Mouse (Mus musculus) spleen, postnatal 4 days (tissue): ENCODE measurements at regions not wholly inside any gene's neighbourhood (a gene's known extent, or its start where the extent isn't known, plus 50 kb on each side); places are given as distances from the start of the nearest gene placed in this dataset.
A peak's percentile ranks its signal among the peaks of the same experiment; 100 is the strongest.

Experiments
- DNase-seq, 2 experiments: peaks; one replicate each; pipeline ENCODE4 v3.0.0; 2022; ENCODE audit warnings: low spot score in 2 of 2

DNA sequence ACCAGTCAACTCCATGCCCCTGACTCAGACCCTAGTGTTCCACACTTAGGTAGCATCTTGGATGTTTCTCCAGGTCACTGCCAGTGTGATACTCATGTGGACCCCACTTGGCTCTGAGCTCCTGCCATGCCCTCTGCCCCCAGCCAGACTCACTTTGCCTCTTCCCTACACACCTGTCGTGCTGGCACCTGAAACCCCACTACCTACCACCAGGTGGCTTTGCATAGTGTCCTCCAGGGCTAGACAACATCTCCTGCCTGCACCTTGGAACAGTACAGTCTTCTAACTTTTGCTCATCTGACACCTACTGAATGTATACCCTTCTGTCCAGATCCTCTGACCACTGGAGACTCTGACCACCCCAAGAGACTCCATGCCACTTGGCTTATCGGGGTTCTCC, 80.6 kb downstream of the Fam53a start:
- no peak for DNase-seq

GRCm38 (mm10) chr5:33543372-33543771, 86.1 kb downstream of the Fam53a start:
- DNase-seq = peak; percentile 56 to 87

- no peak for DNase-seq
These were observed 86.8 kb downstream of the Fam53a start for GRCm38 (mm10) chr5:33542643-33543042.

GRCm38 (mm10) chr5:33542000-33542554, 87.4 kb downstream of the Fam53a start:
- no peak for DNase-seq

DNA sequence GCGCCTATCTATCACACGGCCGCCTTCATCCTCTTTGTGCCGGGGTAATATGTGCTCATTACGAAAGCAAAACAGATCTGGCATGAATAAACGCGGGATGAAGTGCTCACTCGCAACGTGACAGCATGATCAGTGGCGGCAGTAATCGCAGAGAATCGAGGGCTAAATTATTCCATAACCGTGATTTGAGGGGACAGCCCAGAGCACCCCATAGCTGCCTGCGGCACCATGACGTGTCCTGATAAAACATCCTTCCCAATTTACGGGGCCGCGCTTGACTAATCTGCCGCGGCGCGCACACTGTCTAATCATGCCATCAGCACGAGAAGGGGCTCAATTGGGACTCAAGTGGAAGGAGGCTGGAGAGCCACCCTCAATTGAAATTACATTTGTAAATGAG, 89.2 kb downstream of the Fam53a start:
- no peak for DNase-seq

- DNase-seq = no peak
These were observed 92.0 kb downstream of the Fam53a start for GRCm38 (mm10) chr5:33537429-33537828.

GRCm38 (mm10) chr5:33537017-33537416, 92.4 kb downstream of the Fam53a start:
- no peak for DNase-seq

GRCm38 (mm10) chr5:33536261-33536660, 93.2 kb downstream of the Fam53a start:
- no peak for DNase-seq

GRCm38 (mm10) chr5:33535145-33536010, 94.1 kb downstream of the Fam53a start:
- DNase-seq = no peak

- DNase-seq = no peak
These were observed 95.1 kb downstream of the Fam53a start for GRCm38 (mm10) chr5:33534345-33534744.

DNA sequence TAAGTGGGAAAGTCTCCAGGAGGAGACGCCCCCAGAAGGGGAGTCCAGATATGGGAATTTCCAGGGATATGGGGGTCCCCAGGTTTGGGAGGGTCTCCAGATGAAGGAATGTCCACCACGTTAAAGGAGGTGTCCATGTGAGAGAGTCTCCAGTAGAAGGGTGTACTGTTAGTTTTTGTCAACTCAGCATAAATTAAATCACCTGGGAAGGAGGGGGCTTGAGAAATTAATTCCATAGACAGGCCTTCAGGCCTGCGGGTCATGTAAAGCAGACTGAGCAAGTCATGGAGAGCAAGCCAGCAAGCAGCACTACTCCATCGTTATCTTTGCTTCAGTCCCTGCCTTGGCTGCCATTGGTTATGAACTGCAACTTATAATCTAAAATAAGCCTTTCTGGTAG, 96.2 kb downstream of the Fam53a start:
- DNase-seq = no peak

DNA sequence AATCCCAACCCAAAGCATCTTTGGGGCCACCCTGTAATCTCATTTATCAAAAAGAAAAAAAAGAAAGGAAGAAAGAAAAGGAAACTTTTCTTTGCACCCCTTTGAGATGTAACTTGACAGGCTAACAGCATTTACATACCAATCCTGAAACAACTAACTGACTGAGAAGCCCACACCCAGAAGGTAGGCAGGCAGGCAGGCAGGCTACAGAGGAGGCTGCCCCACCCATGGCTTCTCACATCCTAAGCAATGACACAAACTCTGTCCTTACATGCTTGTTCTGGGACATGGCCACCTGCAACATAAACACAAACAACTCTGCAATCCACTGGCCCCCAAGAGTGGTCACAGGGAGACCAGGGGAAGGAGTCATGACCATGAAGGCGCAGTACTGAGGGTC, 97.5 kb upstream of the Nkx1-1 start:
- DNase-seq = no peak

DNA sequence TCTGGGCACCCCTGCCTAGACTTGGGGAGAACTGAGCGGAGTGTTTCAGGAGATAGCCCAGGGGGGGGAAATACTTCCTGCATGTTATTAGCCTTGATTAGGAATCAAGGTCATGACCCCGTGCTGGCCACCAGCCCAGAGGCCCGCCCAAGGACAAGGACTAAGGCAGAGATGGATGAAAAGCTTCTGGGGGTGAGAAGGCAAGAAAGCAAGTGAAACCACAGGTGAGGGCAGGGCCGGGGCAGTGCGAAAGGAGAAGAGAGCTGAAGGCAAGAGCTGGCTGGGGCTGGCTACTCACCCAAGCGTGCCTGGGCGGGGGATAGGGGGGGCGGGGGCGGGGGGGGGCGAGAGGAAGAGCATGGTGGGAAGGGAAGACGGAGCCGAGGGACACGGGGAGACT, 96.0 kb upstream of the Nkx1-1 start:
- no peak for DNase-seq

- no peak for DNase-seq
These were observed 95.3 kb upstream of the Nkx1-1 start for GRCm38 (mm10) chr5:33528971-33529670.

DNA sequence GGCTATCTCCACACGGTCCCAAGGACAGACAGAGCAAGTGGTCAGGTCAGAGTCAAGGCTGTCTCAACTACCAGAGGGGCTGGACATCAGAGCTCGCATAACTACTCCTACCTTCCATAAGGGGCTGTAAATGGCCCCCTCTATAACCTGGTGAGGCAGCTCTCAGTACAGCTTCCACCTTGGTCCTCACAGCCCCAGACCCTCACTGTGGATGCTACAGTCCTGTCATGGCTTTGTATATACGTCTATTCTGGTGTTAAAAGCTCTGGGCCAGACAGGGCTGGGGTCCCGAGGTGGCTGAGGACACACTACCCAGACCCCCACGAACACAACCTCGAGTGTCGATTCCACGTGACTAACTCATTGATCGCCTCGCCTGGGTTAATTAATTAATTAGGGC, 94.0 kb upstream of the Nkx1-1 start:
- DNase-seq = no peak

GRCm38 (mm10) chr5:33527316-33527715, 93.5 kb upstream of the Nkx1-1 start:
- no peak for DNase-seq

DNA sequence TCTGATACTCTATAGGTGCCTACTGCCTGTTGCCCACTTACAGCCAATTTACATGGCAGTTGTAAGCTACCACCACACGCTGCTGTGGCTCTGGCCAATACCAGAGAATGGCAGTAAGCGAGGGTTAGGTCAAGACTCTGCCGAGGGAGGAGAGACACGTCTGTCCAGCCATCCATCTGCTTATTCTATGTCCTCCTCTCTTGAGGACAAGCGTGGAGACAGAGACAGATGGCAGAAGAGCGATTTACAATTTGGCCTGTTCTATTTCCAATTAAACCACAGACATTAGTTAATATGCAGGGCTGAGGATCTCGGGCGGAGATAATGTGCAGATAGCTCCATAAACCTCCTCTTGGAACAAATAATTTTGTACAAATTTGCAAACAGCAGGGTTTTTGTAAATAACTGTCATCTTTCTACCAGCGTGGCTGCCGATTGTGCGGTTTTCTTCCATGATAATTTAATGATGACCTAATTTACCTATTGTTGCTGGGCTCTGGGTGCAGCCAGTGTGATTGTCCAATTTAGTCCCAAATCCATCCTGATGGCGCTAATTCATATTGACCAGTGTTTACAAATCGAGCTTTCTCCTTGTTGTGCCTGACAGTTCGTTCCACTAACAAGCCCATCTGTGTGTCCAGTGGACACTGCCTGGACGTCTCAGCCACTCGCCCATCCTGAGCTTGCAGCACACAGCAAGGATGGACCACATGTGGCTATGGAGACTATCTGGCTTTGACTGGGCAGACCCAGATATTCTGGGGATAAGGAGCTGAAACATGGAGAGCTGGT, 88.4 kb upstream of the Nkx1-1 start:
- DNase-seq = no peak

- DNase-seq = no peak
These were observed 87.1 kb upstream of the Nkx1-1 start for GRCm38 (mm10) chr5:33520856-33521255.

DNA sequence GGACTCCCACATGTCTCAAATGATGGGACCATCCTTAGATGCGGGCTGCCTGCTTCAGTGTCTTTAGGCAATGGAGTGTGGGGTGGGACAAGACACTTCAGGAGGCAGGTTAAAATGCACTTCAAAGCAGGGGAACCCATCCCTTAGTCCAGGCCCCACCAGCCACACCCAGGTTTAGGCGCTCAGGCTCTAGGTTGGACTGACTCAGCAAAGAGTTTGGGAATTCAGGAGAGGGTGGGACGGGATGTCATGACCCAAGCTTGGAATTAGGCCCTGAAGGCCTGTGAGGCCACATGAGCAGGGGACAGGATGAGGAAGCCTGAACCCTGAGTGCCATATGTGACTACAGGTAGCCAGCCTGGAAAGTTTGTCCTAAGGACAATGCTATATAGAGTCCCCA, 85.6 kb upstream of the Nkx1-1 start:
- no peak for DNase-seq

DNA sequence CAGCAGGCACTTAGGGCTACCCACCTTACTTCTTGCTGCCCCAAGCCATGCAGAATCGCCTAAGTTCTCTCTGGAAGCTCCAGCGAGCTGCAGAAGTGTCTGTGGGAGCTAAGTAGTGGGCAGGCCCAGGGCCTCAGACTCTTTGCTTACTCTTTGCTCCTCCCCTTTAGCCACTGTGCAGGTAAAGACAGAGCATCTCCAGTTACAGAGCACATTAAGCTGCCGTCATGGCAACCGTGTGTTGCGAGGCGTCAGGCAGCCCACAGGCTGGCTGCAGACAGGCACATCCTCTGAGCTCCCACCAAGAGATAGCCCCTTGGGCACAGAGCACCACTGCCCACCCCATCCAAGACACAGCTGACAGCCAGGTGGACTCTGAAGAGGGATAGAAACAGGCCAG, 85.1 kb upstream of the Nkx1-1 start:
- no peak for DNase-seq

DNA sequence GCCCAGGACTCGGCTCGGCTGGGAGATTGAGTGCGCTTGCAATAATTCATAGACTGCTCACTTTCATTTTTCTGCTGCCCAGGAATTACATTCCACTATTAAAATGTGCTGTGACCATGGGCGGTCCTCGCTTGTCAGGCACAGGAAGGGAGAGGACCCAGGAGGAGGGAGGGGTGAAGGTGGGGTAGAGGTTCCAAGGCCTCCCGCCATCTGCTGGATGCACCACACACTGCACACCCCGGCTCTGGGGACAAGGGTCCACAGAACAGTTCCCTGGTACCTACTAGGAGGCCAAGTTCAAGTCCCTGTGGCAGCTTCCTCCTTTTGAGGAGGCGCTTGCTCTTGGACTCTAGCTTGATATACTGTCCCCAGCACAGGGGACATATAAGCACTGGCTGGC, 83.8 kb upstream of the Nkx1-1 start:
- DNase-seq = no peak

GRCm38 (mm10) chr5:33516211-33516610, 82.4 kb upstream of the Nkx1-1 start:
- no peak for DNase-seq
